Mouse (Mus musculus) myocyte (in vitro differentiated cells): Measurements from ENCODE around the gene Mrpl14.

Source experiments
- POLR2A ChIP-seq: IDR thresholded peaks from one replicate; pipeline ENCODE4 v1.6.1; 2011; ENCODE audit warnings: low read depth, mild to moderate bottlenecking, control low read depth, moderate library complexity; ENCODE audit not compliant: insufficient read length
- USF1 ChIP-seq: IDR thresholded peaks from one replicate; pipeline ENCODE4 v1.6.1; 2011; ENCODE audit warnings: low read depth, mild to moderate bottlenecking, control low read depth, moderate library complexity

DNA sequence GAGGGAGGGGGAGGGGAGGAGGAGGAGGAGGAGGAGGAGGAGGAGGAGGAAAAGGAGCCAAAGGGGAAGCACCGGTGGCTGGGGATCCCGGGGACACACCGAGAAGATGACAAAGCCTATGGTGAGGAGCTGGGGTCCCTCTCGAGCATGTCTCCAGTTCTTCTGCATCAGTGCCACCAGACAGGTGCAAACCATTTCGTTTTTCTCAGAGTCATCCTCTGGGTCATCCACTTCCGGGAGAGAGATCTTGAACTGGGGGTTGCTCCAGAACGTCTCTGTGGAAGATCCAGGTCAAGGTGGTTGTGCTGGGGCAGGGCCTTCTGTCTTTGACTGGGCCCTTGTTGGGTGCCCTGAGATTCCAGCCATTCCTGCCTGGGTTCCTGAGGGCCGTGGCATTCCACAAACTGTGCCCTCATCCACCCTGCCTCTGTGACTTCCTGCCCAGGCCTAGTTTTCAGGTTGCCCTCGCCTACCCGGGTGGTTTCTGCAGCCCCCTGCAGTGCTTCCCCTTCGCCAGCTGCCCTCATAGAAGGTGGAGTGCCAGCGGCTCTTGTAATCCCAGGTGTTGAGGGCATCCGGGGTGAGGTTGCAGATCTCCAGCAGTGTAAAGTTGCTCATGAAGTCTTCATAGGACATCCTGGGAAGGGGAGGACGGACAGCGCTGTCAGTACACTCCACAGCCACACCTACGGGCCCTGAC is 47.4 kb upstream of the Mrpl14 start:
- no peak for TF ChIP-seq USF1
- no peak for TF ChIP-seq POLR2A
